Mouse (Mus musculus) hindbrain, embryonic 10.5 days (tissue): ENCODE data around the gene Arhgap19. TPM values are rescaled to one million over a fixed set of nuclear protein-coding genes. Genes with fewer than 3 reads are reported as not detected.
A peak's percentile ranks its signal among the peaks of the same experiment; 100 is the strongest.
"Not testable (repeated sequence)": the region's sequence is repeated elsewhere in the genome, so short reads cannot be mapped to it uniquely, and the experiment has no call there.

Experiments
- DNase-seq: peaks from one replicate; pipeline ENCODE4 v3.0.0-alpha.2; 2017; ENCODE audit warnings: low spot score
- H3K27ac ChIP-seq: fragments of 300-500 bp; sonication (generic); 2 replicates; pipeline ENCODE4 v1.5.1; 2016; ENCODE audit warnings: mild to moderate bottlenecking, moderate library complexity
- H3K27me3 ChIP-seq: fragments of 300-500 bp; sonication (generic); 2 replicates; pipeline ENCODE4 v1.6.1; 2016; ENCODE audit warnings: mild to moderate bottlenecking; ENCODE audit not compliant: poor library complexity, insufficient read depth, severe bottlenecking
- H3K36me3 ChIP-seq: fragments of 300-500 bp; sonication (generic); 2 replicates; pipeline ENCODE4 v1.6.1; 2016; ENCODE audit warnings: mild to moderate bottlenecking, moderate library complexity
- H3K4me1 ChIP-seq: fragments of 300-500 bp; sonication (generic); replicated peaks from 2 replicates; pipeline ENCODE4 v1.6.1; 2016; ENCODE audit warnings: mild to moderate bottlenecking
- H3K4me3 ChIP-seq: fragments of 300-500 bp; sonication (generic); 2 replicates; pipeline ENCODE4 v1.5.1; 2016; ENCODE audit warnings: mild to moderate bottlenecking, moderate library complexity
- H3K9me3 ChIP-seq: fragments of 300-500 bp; sonication (generic); 2 replicates; pipeline ENCODE4 v1.6.1; 2016; ENCODE audit warnings: mild to moderate bottlenecking, moderate library complexity
- WGBS: fragments of 180-500 bp; shearing (Covaris S2); methylation state at CpG from one replicate; pipeline ENCODE4 v1.1.7; 2016; 5-methylcytosine and 5-hydroxymethylcytosine counted together
- polyA plus RNA-seq: library from polyadenylated mRNA; unstranded; fragments of >200 nt; fragmentation: Nextera tagmentation; extraction: Ambion mirVana; gene quantifications from 2 replicates; pipeline ENCODE4 v1.2.1, GENCODE M21; 2016

Arhgap19 gene
- 27.9 and 37.9 TPM in 2 replicates for polyA plus RNA-seq

DNA sequence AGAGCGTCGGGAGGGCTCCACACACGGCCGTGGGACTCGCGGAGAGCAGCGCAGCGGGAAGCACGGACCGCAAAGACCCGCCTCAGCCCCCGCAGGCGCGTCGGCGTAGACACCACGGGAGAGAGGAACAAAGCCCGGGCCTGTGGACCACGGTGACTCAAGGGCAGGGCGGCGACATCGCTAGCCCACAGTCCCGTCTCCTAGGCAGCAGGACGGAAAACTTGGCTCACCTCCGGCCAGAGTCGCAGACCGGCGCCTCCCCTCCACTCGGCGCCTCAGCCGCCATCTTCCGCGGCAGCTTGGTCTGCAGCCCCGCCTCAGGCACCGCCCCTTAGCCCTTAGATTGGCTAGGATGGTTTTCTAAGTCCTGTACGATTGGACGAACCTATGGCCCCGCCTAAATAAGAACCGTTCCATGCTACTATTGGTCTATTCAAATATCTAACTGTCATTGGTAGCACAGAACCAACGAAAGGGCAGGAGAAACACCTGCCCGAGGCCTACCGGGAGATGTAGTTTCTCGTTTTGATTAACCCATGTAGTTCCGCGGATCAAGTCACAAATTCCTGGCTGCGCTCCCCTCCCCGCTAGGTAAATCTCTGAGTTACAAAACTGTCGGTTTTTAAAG, at the start of gene Arhgap19:
Gene Arhgap19, minus strand, starts transcription at position 306 of the 628 bp plus-strand sequence.
- H3K4me3 ChIP-seq: peak within 1 kb of the TSS; percentile 84
- peak; percentile 90 for DNase-seq
- H3K27me3 ChIP-seq: no peaks in the 10 kb centered on the region
- WGBS: under 1% methylated on average over 48 of the region's 48 CpGs
- H3K9me3 ChIP-seq: peaks cover 7% of the 10 kb centered on the region
- H3K4me1 ChIP-seq: peaks cover 19% of the 10 kb centered on the region
- peak within 1 kb of the TSS; percentile 97 for H3K27ac ChIP-seq
- no peaks in the 10 kb centered on the region; the same call in 1 of the 2 replicates for H3K36me3 ChIP-seq

DNA sequence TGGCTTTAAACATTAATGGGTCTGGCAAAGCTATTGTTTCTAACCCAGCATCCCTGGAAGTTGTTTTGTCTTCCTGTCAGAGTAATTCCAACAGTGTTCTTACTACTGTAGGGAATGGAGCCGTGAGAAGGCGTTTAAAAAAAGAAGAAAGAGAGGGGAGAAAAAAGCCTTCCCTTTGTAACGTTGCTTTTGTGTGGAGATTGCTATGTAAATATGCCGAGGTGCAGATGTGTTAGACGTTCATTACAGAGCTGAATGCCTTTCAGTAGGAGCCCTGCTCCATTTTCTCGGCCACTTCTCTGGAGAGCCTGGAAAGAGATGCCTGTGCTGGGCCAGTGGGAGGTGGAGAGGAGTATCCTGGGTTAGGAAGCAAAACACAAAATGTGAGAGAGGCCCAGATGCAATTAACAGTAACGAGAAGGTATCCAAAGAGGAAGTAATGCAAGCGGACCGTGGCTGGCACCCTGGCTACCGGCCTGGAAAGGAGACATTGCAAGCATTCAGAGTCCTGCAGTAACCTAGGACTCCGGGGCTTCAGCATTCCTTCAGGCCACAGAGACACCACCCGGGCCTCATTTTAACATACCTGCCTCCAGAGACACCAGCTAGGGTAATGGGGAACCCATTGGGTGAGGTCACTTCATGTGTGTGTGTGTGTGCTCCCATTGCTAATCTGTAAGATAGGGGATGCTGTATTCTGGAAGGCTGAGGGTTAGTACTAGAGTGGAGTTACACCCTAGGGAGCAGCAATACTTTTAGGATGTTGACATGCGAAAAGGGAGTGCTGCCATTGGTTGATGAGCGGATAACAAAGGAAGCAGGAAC, 49.1 kb upstream of the Arhgap19 start:
- H3K4me3 ChIP-seq: peak overlapping the region; percentile 22

GRCm38 (mm10) chr19:41850021-41850718, 48.3 kb upstream of the Arhgap19 start:
- no peak for DNase-seq
- H3K9me3 ChIP-seq: no peaks in the 10 kb centered on the region
- H3K4me3 ChIP-seq: peak overlapping the region; percentile 22
- H3K4me1 ChIP-seq: peaks cover 47% of the 10 kb centered on the region
- H3K27ac ChIP-seq: peak overlapping the region; percentile 82
- no peaks in the 10 kb centered on the region for H3K36me3 ChIP-seq
- WGBS: 22% methylated on average over 6 of the region's 6 CpGs
- peaks cover 8% of the 10 kb centered on the region for H3K27me3 ChIP-seq

More for the DNA sequence above, 49.1 kb upstream of the Arhgap19 start:
- H3K27me3 ChIP-seq: peaks cover 5% of the 10 kb centered on the region
- WGBS: 17% methylated on average over 14 of the region's 14 CpGs
- H3K36me3 ChIP-seq: no peaks in the 10 kb centered on the region
- peak overlapping the region; percentile 82 for H3K27ac ChIP-seq
- H3K4me1 ChIP-seq: peaks cover 41% of the 10 kb centered on the region
- DNase-seq: peak; percentile 20
- no peaks in the 10 kb centered on the region for H3K9me3 ChIP-seq

DNA sequence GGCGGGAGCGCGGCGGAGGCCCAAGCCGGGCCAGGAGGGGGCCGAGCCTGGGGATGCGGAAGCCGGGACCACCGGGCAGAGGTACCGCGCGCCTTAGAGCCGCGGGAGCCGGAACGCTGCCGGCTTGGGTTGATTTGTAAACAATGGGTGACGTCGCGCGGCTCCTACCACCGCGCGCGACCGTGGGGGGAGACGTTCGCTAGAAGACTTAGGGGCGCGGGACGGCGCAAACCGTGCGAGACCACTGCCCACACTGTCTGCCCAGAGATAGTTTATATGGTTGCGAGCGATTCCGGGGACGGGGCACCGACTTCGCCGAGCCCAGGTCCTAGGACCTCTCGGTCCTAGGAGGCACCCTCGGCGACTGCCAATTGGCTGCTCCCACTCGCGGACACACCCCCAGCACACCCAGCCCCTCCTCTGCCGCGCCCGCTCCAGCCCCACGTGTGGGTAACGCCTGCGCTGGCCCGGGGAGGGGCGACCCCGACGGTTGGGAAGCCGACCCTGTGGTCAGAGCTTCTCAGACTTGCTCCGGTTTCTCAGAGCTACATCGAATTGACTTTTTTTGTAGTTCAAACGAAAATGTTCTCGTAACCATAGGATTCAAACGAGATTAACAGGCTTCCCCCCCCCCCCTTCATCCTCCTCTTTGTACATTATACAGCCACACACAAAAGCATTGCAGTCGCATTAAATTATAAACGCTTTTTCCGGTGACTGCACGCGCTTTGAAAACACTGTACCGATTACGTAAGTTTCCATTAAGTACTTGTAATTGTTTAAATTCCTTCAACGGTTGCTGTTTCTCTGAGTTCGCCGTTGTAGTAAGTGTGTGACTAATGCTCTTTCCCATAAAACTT, 46.4 kb upstream of the Arhgap19 start, which contains the start of gene Frat2:
Gene Frat2, minus strand, starts transcription at position 141 of the 860 bp plus-strand sequence.
- Histone ChIP-seq H3K4me1 (peaks cover 47% of the 10 kb centered on the region), H3K36me3 (no peaks in the 10 kb centered on the region), H3K27ac (peak within 1 kb of the TSS; percentile 98), H3K4me3 (peak within 1 kb of the TSS; percentile 82), H3K27me3 (peaks cover 10% of the 10 kb centered on the region), H3K9me3 (no peaks in the 10 kb centered on the region)
- WGBS: 1% methylated on average over 72 of the region's 72 CpGs
- peak; percentile 94 for DNase-seq

- peak; percentile 81 for DNase-seq
- WGBS: under 1% methylated on average over 53 of the region's 53 CpGs
These were observed 45.8 kb upstream of the Arhgap19 start for GRCm38 (mm10) chr19:41847614-41847991.

GRCm38 (mm10) chr19:41847091-41847581, 45.3 kb upstream of the Arhgap19 start:
- peak; percentile 66 for DNase-seq
- Histone ChIP-seq H3K36me3 (no peaks in the 10 kb centered on the region), H3K9me3 (no peaks in the 10 kb centered on the region), H3K27me3 (peaks cover 10% of the 10 kb centered on the region), H3K4me1 (peaks cover 47% of the 10 kb centered on the region), H3K4me3 (peak overlapping the region; percentile 82), H3K27ac (peak overlapping the region; percentile 98)
- WGBS: under 1% methylated on average over 64 of the region's 64 CpGs

More at GRCm38 (mm10) chr19:41847614-41847991, 45.8 kb upstream of the Arhgap19 start:
- not testable (repeated sequence) for H3K36me3 ChIP-seq, H3K9me3 ChIP-seq
- Histone ChIP-seq H3K4me1 (peaks cover 47% of the 10 kb centered on the region), H3K4me3 (peak overlapping the region; percentile 82), H3K27ac (peak overlapping the region; percentile 98), H3K27me3 (peaks cover 10% of the 10 kb centered on the region)

- peaks cover 10% of the 10 kb centered on the region for H3K27me3 ChIP-seq
- no peaks in the 10 kb centered on the region for H3K36me3 ChIP-seq
- no peaks in the 10 kb centered on the region for H3K9me3 ChIP-seq
- peak overlapping the region; percentile 82 for H3K4me3 ChIP-seq
- H3K4me1 ChIP-seq: peaks cover 42% of the 10 kb centered on the region
- 12% methylated on average over 21 of the region's 21 CpGs for WGBS
- peak; percentile 16 for DNase-seq
- peak overlapping the region; percentile 98 for H3K27ac ChIP-seq
These were observed 44.7 kb upstream of the Arhgap19 start for GRCm38 (mm10) chr19:41846366-41847090.

DNA sequence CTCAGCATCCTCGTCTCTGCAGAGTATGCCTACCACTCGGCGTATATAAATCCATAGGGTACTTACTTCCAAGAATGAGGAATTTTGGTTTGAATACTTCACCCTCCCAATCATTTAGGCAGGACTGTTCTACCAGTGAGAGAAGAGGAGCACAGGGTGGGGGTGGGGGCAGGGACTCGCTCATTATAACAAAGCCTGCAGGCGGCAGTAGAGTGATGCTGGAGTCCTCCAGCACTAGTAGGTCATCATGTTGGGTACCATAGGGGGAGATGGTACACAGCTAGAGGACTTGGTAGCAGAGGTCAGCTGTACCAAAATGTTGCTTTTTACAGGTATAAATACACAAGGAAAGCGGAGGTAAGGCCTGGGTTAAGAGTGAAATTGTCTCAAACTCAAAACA, 42.5 kb upstream of the Arhgap19 start:
- H3K27me3 ChIP-seq: peaks cover 10% of the 10 kb centered on the region
- no peak overlapping the region for H3K4me3 ChIP-seq
- H3K27ac ChIP-seq: no peak overlapping the region
- H3K36me3 ChIP-seq: no peaks in the 10 kb centered on the region
- 85% methylated on average over 6 of the region's 6 CpGs for WGBS
- H3K9me3 ChIP-seq: no peaks in the 10 kb centered on the region
- peaks cover 24% of the 10 kb centered on the region for H3K4me1 ChIP-seq
- no peak for DNase-seq

GRCm38 (mm10) chr19:41842706-41843105, 40.9 kb upstream of the Arhgap19 start:
- WGBS: 83% methylated on average over 4 of the region's 4 CpGs
- Histone ChIP-seq H3K27me3 (peaks cover 10% of the 10 kb centered on the region), H3K4me1 (peaks cover 23% of the 10 kb centered on the region), H3K36me3 (no peaks in the 10 kb centered on the region), H3K9me3 (no peaks in the 10 kb centered on the region), H3K27ac (no peak overlapping the region), H3K4me3 (no peak overlapping the region)
- no peak for DNase-seq

DNA sequence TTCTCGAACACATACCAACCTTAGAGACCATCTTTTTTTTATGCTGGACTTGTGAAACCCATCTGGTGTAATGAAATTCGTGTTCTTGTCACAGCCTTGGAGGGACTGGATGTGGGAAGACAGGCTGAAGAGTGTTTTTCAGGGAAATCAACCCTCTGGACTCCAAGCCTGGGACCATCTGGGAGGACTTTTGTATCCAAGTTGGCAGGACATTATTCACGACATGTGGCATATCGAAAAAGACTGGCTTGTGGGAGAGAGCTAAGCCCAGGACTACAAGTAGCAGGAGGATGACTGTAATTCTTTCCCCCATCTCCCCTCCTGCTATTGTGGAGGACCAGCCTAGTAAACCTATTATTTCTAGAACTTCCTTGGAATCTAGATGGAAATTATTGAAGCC, 40.3 kb upstream of the Arhgap19 start:
- no peaks in the 10 kb centered on the region for H3K9me3 ChIP-seq
- H3K4me3 ChIP-seq: no peak overlapping the region
- DNase-seq: no peak
- H3K27ac ChIP-seq: no peak overlapping the region
- WGBS: 88% methylated on average over 4 of the region's 4 CpGs
- peaks cover 20% of the 10 kb centered on the region for H3K4me1 ChIP-seq
- peaks cover 10% of the 10 kb centered on the region for H3K27me3 ChIP-seq
- H3K36me3 ChIP-seq: no peaks in the 10 kb centered on the region

- no peak for DNase-seq
- H3K4me1 ChIP-seq: peaks cover 19% of the 10 kb centered on the region
- no peak overlapping the region for H3K27ac ChIP-seq
- H3K36me3 ChIP-seq: no peaks in the 10 kb centered on the region
- no peak overlapping the region for H3K4me3 ChIP-seq
- no peaks in the 10 kb centered on the region for H3K9me3 ChIP-seq
- H3K27me3 ChIP-seq: peaks cover 8% of the 10 kb centered on the region
- WGBS: 80% methylated on average over 7 of the region's 7 CpGs
These were observed 39.4 kb upstream of the Arhgap19 start for GRCm38 (mm10) chr19:41841105-41841750.
